Mouse (Mus musculus) lung, embryonic 15.5 days (tissue): ENCODE measurements around the gene Hs6st3. TPM values are rescaled to one million over a fixed set of nuclear protein-coding genes. Genes with fewer than 3 reads are reported as not detected.

Source experiments
- ATAC-seq: fragments of 200-750 bp; cut with Nextera tagmentation; 2 replicates; pipeline ENCODE4 v1.8.0; 2017; ENCODE audit warnings: moderate number of reproducible peaks, borderline replicate concordance; ENCODE audit not compliant: low FRiP score, low TSS enrichment; ENCODE audit errors: extremely low read depth
- H3K27ac ChIP-seq: fragments of 300-500 bp; sonication (generic); 2 replicates; pipeline ENCODE4 v1.5.1; 2015; ENCODE audit warnings: moderate library complexity, mild to moderate bottlenecking, inconsistent platforms
- H3K27me3 ChIP-seq: fragments of 300-500 bp; sonication (generic); 2 replicates; pipeline ENCODE4 v1.6.1; 2015; ENCODE audit warnings: inconsistent platforms
- H3K36me3 ChIP-seq: fragments of 300-500 bp; sonication (generic); 2 replicates; pipeline ENCODE4 v1.6.1; 2015; ENCODE audit warnings: inconsistent platforms
- H3K4me1 ChIP-seq: fragments of 300-500 bp; sonication (generic); 2 replicates; pipeline ENCODE4 v1.6.1; 2015; ENCODE audit warnings: inconsistent platforms
- H3K4me2 ChIP-seq: fragments of 300-500 bp; sonication (generic); 2 replicates; pipeline ENCODE4 v1.6.1; 2015; ENCODE audit warnings: inconsistent platforms, mild to moderate bottlenecking, moderate library complexity
- H3K4me3 ChIP-seq: fragments of 300-500 bp; sonication (generic); 2 replicates; pipeline ENCODE4 v1.5.1; 2015; ENCODE audit warnings: mild to moderate bottlenecking, inconsistent platforms
- H3K9ac ChIP-seq: fragments of 300-500 bp; sonication (generic); 2 replicates; pipeline ENCODE4 v1.6.1; 2015; ENCODE audit warnings: inconsistent platforms
- H3K9me3 ChIP-seq: fragments of 300-500 bp; sonication (generic); 2 replicates; pipeline ENCODE4 v1.6.1; 2016; ENCODE audit warnings: inconsistent platforms
- WGBS: fragments of 180-500 bp; shearing (Covaris S2); methylation state at CpG from one replicate; pipeline ENCODE4 v1.1.7; 2015; 5-methylcytosine and 5-hydroxymethylcytosine counted together
- polyA plus RNA-seq: library from polyadenylated mRNA; unstranded; fragments of >200 nt; fragmentation: Nextera tagmentation; extraction: Ambion mirVana; gene quantifications from 2 replicates; pipeline ENCODE4 v1.2.1, GENCODE M21; 2015

Hs6st3 gene
- 1.1 and 1.8 TPM in 2 replicates for polyA plus RNA-seq

DNA sequence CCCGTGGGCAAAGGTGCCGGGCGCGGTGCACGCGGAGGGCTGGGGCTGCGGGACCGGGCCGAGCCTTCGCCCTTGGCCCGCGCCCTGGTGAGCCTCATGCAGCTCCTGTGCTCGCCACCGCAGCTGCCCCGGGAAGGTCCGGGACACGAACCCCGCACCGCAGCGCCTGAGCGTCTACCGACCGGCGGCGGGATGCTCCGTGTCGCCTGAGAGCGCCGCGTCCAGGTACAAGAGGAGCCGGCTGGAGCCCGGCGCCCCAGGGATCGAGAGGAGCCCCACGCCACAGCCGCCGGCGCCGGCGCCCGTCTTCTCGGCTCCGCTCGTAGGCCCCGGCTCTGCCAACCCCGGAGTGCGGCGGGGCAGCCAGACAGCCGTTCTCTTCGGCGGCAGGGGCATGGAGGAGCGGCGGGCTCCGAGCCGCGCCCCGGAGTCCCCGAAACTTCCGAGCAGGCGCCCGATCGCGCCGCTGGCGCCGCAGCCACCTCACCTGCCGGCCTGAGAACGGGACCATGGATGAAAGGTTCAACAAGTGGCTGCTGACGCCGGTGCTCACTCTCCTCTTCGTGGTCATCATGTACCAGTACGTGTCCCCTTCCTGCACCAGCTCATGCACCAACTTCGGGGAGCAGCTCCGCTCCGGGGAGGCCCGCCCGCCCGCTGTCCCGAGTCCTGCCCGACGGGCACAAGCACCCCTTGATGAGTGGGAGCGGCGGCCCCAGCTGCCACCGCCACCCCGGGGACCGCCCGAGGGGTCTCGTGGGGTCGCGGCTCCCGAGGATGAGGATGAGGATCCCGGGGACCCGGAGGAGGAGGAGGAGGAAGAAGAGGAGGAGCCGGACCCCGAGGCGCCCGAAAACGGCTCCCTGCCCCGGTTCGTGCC lies at the start of gene Hs6st3:
Gene Hs6st3, plus strand, starts transcription at position 436 of the 880 bp plus-strand sequence.
- H3K4me3 ChIP-seq: peak within 1 kb of the TSS; percentile 72
- peak within 1 kb of the TSS; percentile 51 for H3K9ac ChIP-seq
- 0 out of 2 replicates have a peak within 1 kb of the TSS, but pooled peaks have one; percentile 17 for H3K27ac ChIP-seq
- peaks cover 56% of the 10 kb centered on the region for H3K27me3 ChIP-seq
- peak; percentile 37 for ATAC-seq
- H3K4me2 ChIP-seq: peak within 1 kb of the TSS; percentile 96
- no peaks in the 10 kb centered on the region for H3K9me3 ChIP-seq
- no peaks in the 10 kb centered on the region for H3K36me3 ChIP-seq
- peaks cover 16% of the 10 kb centered on the region for H3K4me1 ChIP-seq
- WGBS: under 1% methylated on average over 99 of the region's 100 CpGs

DNA sequence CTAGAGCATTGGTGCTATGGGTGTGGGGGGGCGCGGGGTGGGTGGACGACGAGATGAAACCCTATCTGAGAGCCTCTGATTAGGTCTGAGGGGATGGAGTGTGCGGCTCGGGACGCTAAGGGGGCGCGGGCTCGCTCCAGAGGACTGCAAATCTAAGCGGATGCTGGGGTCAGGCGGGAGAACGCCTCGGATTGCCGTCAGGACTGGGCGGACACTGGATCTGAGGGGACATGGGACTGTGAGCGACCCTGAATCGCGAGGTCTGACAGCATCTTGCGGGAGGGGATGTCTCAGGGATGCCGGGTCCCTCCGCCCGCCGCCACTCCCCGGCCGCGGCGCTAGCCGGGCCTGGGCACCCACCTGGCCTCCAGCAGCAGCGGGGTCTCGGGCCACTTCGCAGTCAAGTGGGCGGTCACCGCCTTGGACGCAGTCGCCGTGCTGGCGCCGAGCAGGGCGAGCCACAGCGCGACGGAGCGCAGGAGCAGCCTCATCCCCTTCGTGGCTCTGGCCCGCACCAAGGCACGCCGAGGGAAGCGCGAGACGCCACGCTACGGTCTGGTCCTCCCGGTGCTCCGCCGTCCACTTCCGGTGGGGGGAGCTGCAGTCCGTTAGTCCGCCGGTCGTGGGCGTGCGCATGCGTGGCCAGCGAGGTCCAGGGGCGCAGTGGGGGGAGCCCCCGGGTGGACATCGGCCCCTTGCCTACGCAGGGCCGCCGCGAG lies 39.1 kb upstream of the Hs6st3 start, which contains the start of gene Uggt2:
Gene Uggt2, minus strand, starts transcription at position 580 of the 719 bp plus-strand sequence.
- peak; percentile 95 for ATAC-seq
- under 1% methylated on average over 72 of the region's 72 CpGs for WGBS
- Histone ChIP-seq H3K27ac (peak within 1 kb of the TSS; percentile 77), H3K9ac (peak within 1 kb of the TSS; percentile 83), H3K4me2 (peak within 1 kb of the TSS; percentile 94), H3K4me3 (peak within 1 kb of the TSS; percentile 85), H3K9me3 (no peaks in the 10 kb centered on the region), H3K36me3 (no peaks in the 10 kb centered on the region), H3K4me1 (peaks cover 5% of the 10 kb centered on the region), H3K27me3 (no peaks in the 10 kb centered on the region)

DNA sequence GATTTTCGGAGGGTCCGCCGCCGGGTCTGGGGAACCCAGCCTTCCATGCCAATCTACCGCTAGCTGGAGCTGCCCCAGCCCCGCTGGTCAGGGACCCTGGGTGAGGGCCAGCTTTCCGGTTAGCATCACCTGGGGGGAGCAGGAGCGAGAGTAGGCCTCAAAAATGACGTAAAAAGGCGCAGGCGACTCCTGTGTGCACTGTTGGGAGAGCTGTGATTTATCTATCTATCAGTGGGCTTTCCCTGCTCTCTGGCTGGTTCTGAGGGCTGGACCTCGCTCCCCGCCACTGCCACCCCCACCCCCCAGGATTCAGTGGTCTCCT lies 38.6 kb upstream of the Hs6st3 start:
- H3K9ac ChIP-seq: peak overlapping the region; percentile 83
- peak overlapping the region; percentile 94 for H3K4me2 ChIP-seq
- ATAC-seq: peak; percentile 70
- no peaks in the 10 kb centered on the region for H3K36me3 ChIP-seq
- H3K4me1 ChIP-seq: peaks cover 5% of the 10 kb centered on the region
- WGBS: 2% methylated on average over 13 of the region's 13 CpGs
- H3K9me3 ChIP-seq: no peaks in the 10 kb centered on the region
- peak overlapping the region; percentile 85 for H3K4me3 ChIP-seq
- H3K27ac ChIP-seq: peak overlapping the region; percentile 77
- H3K27me3 ChIP-seq: no peaks in the 10 kb centered on the region

DNA sequence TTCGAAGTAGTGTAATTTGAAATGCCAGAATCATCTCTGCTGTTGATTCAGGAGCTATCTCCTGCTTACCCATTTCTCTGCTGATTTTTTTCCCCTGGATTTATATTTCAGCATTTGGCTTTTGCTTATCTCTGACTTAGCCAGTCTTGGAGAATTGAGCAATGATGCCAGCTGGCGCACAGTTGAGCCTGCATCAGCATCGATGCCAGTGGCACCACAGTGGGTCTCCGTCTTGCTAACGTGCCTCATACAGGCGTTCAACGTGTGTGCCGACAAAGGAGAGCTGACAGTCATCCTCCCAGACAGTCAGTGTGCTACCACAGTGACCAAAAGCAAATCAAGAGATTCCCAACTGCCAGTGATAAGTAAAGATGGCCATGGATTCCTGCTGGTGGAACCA lies 30.6 kb upstream of the Hs6st3 start:
- no peaks in the 10 kb centered on the region for H3K27me3 ChIP-seq
- H3K4me3 ChIP-seq: no peak overlapping the region
- H3K4me2 ChIP-seq: no peak overlapping the region
- no peak for ATAC-seq
- no peaks in the 10 kb centered on the region for H3K36me3 ChIP-seq
- H3K9ac ChIP-seq: no peak overlapping the region
- no peak overlapping the region for H3K27ac ChIP-seq
- H3K9me3 ChIP-seq: no peaks in the 10 kb centered on the region
- 0 out of 2 replicates have a peak, but pooled peaks cover 6% of the 10 kb centered on the region for H3K4me1 ChIP-seq
- 77% methylated on average over 8 of the region's 8 CpGs for WGBS

DNA sequence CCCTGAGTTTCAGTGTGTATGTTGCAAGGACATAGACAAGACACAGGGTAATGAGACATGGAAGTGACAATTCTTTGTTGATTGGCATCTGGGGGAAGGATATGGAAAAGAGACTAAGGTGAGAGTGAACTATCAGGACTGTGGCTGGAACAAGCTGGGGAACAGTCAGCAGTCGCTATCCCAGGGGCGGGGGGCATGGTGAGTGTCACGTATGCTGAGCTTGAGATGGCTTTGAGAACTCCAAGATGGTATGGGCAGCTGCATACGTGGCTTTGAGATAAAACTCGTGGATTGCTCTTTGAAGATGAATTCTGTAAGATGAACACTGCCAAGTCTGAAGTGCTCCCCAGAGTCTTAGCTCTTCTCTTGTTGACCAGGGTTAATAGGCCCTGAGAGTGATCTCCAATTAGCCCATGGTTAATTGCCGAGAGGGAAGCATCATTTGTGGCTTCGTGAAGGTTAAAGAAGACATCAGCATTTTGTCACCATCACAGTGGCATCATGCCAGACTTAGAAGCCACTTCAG lies 29.3 kb upstream of the Hs6st3 start:
- H3K4me3 ChIP-seq: no peak overlapping the region
- 39% methylated on average over 7 of the region's 7 CpGs for WGBS
- no peaks in the 10 kb centered on the region for H3K9me3 ChIP-seq
- H3K4me1 ChIP-seq: 0 out of 2 replicates have a peak, but pooled peaks cover 6% of the 10 kb centered on the region
- H3K27me3 ChIP-seq: no peaks in the 10 kb centered on the region
- H3K4me2 ChIP-seq: no peak overlapping the region
- H3K27ac ChIP-seq: peak overlapping the region; percentile 40
- H3K36me3 ChIP-seq: no peaks in the 10 kb centered on the region
- peak; percentile 78 for ATAC-seq
- H3K9ac ChIP-seq: no peak overlapping the region

DNA sequence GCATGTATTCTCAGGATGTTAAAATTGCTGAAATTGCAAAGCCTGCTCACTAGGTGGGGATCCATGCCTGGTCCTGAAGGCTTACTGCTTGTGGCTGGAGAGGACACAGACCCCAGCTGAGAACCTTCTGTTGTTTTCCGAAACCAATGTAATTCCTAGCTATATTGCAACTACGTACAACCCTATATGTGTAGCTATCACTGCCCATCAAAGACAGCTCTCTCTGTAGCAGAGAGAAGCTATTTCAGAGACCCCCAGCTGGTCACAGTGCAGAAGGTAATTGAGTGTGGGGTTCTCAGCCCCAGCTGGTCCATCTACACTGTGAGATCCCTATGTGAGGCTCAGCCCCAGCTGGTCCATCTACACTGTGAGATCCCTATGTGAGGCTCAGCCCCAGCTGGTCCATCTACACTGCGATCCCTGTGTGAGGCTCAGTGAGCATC lies 28.3 kb upstream of the Hs6st3 start:
- Histone ChIP-seq H3K4me1 (0 out of 2 replicates have a peak, but pooled peaks cover 6% of the 10 kb centered on the region), H3K9me3 (no peaks in the 10 kb centered on the region), H3K9ac (no peak overlapping the region), H3K27ac (0 out of 2 replicates have a peak overlapping the region, but pooled peaks have one; percentile 3), H3K4me2 (no peak overlapping the region), H3K27me3 (no peaks in the 10 kb centered on the region), H3K36me3 (no peaks in the 10 kb centered on the region), H3K4me3 (no peak overlapping the region)
- 61% methylated on average over 3 of the region's 3 CpGs for WGBS
- ATAC-seq: peak; percentile 80

DNA sequence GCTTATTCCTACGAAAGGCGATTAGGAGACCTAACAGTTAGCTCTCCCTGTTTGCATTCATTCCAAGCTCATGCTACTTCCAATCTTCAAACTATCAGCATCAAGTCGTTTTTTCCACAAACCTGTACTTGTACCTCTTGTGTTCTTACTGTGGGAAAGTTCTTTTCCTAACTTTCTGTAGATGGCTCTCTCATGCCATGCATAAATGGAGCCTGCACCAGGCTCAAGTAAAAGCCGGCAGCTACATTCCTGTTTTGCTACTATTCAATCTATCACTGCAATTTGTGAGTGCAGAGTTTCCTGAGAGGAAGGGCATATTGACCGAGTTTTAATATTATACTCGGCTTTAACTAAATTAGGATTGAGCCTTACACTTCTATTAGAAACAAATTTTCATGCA lies 25.6 kb upstream of the Hs6st3 start:
- H3K36me3 ChIP-seq: no peaks in the 10 kb centered on the region
- 64% methylated on average over 6 of the region's 6 CpGs for WGBS
- ATAC-seq: no peak

DNA sequence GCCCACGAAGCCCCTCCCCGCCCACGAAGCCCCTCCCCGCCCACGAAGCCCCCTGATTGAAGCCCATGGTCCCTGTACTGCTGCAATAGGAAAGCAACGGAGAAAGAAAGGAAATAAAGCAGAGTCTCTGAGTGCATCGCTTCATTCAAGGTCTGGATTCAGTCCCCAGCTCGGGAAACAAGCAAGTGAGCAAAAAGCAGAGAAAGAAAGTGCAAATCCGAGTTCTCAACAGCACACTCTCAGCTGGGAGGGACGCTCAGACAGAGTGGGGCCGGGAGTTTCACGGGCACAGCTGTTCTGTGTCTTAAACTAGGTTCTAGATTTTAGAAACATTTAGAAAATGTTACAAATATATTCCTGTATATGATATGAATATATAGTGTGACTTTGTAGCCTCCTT lies 14.6 kb upstream of the Hs6st3 start:
- Histone ChIP-seq H3K27me3 (no peaks in the 10 kb centered on the region), H3K4me1 (no peaks in the 10 kb centered on the region), H3K9ac (peak overlapping the region; percentile 39), H3K4me2 (peak overlapping the region; percentile 64), H3K27ac (peak overlapping the region; percentile 80), H3K4me3 (peak overlapping the region; percentile 36), H3K9me3 (no peaks in the 10 kb centered on the region), H3K36me3 (no peaks in the 10 kb centered on the region)
- WGBS: 3% methylated on average over 12 of the region's 12 CpGs
- ATAC-seq: peak; percentile 51

More for the DNA sequence above, 25.6 kb upstream of the Hs6st3 start:
- H3K9ac ChIP-seq: no peak overlapping the region
- no peak overlapping the region for H3K4me2 ChIP-seq
- 0 out of 2 replicates have a peak, but pooled peaks cover 6% of the 10 kb centered on the region for H3K4me1 ChIP-seq
- no peak overlapping the region for H3K4me3 ChIP-seq
- H3K27me3 ChIP-seq: no peaks in the 10 kb centered on the region
- H3K27ac ChIP-seq: no peak overlapping the region
- no peaks in the 10 kb centered on the region for H3K9me3 ChIP-seq

DNA sequence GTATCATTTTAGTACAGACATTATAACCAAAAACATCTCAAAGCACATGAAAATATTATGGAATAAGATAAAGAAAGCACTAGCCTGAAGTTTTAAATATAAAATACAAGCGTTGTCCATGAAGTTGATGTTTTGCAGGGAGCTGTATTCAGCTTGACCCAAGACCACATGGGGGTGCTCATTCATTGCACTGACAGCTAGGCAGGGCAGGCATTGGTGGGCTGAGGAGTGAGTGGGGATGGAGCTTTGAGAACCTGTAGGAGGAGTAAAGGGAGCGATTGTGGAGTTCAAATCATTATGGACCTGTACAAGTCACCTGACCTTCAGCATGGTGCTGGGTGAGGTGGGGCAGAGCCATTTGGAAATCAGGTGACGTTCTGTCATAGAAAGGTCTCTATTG lies 14.1 kb upstream of the Hs6st3 start:
- peak overlapping the region; percentile 36 for H3K4me3 ChIP-seq
- WGBS: 27% methylated on average over 3 of the region's 3 CpGs
- no peaks in the 10 kb centered on the region for H3K27me3 ChIP-seq
- H3K27ac ChIP-seq: peak overlapping the region; percentile 80; the same call in 1 of the 2 replicates
- no peak overlapping the region for H3K9ac ChIP-seq
- H3K4me2 ChIP-seq: peak overlapping the region; percentile 64
- no peaks in the 10 kb centered on the region for H3K9me3 ChIP-seq
- ATAC-seq: peak; percentile 82; the same call in 1 of the 2 replicates
- H3K4me1 ChIP-seq: no peaks in the 10 kb centered on the region
- no peaks in the 10 kb centered on the region for H3K36me3 ChIP-seq

DNA sequence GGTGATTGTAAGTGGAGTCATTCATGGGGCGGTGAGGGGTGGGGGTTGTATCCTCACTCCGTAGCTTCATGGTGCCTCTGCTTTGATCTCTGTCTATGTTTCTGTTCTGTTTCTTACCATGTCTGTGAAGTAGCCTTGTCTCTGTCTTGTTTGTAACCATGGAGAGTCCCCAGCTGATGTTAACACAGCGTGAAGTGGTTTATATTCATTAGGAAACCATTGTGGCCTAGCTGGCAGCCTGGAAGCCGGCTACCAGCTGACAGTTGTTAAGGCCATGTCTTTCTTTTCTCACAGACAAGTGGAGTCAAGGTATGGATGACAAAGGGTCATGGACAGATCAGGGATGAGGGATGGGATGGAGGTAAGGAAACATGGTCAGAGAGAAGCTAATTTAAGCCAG lies 12.3 kb upstream of the Hs6st3 start:
- no peak overlapping the region for H3K9ac ChIP-seq
- H3K36me3 ChIP-seq: no peaks in the 10 kb centered on the region
- no peaks in the 10 kb centered on the region for H3K4me1 ChIP-seq
- no peak overlapping the region for H3K4me3 ChIP-seq
- no peak for ATAC-seq
- no peaks in the 10 kb centered on the region for H3K9me3 ChIP-seq
- H3K4me2 ChIP-seq: no peak overlapping the region
- H3K27me3 ChIP-seq: no peaks in the 10 kb centered on the region
- WGBS: 74% methylated on average over 4 of the region's 4 CpGs
- H3K27ac ChIP-seq: no peak overlapping the region

DNA sequence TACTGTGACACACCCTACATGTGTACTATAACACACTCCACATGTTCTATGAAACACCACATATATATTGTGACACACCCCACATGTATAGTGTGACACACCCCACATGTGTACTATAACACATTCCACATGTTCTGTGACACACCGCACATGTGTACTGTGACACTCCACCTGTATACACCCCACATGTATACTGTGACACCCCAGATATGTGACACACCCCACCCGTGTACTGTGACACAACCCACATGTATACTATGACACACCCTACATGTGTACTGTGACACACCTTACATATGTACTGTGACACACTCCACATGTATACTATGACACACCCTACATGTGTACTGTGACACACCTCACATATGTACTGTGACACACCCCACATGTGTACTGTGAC lies 10.8 kb upstream of the Hs6st3 start:
- WGBS: 97% methylated on average over 2 of the region's 2 CpGs
- no peaks in the 10 kb centered on the region for H3K9me3 ChIP-seq

More for the DNA sequence above, 10.8 kb upstream of the Hs6st3 start:
- no peak overlapping the region for H3K4me3 ChIP-seq
- no peaks in the 10 kb centered on the region for H3K27me3 ChIP-seq
- no peaks in the 10 kb centered on the region for H3K36me3 ChIP-seq
- no peak overlapping the region for H3K9ac ChIP-seq
- no peak for ATAC-seq
- H3K4me2 ChIP-seq: no peak overlapping the region
- H3K27ac ChIP-seq: no peak overlapping the region
- no peaks in the 10 kb centered on the region for H3K4me1 ChIP-seq
